Comparison of ENCODE assay signal across 20 mouse cellular contexts in the genomic region with DNA sequence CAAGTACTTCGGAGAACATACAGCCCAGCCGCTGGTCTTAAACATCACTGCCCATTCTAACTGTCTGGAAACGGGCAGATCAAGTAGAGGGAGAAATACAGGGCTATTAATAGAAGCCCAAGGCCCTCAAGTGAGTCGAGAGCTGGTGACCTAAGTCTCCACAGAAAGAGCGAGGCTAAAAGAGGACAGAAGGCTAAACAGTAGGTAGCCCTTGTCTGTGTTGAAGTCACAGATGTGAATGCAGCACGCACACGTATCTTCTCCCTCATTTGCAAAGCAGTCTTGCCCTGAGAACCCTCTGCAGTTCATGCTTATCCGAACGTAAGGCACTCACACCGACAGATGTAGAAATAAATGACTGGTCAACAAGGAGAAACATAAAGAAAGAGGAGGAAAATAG. TPM values are rescaled to one million over a fixed set of nuclear protein-coding genes. Genes with fewer than 3 reads are reported as not detected.
DNase-seq lines count a peak whose midpoint lies in the region; ATAC-seq and TF ChIP-seq lines count a peak whose summit lies in the region.
"Had no signal": no experiment of that assay in that cellular context is flagged by ENCODE, and none has a peak within 500 bp of the region (broad histone marks: within the 10 kb centered on the region; RNA-seq: fewer than 3 reads in every experiment).

No protein-coding gene starts in this region.

- H3K9me3 ChIP-seq in heart, embryonic 14.5 days (ENCODE audit: control insufficient read depth, low read length), result no peaks in the 10 kb centered on the region
- no peaks in the 10 kb centered on the region for H3K9me3 ChIP-seq in hindbrain, embryonic 12.5 days (replicated peaks)
- H3K9me3 ChIP-seq in intestine, embryonic 15.5 days, result no peaks in the 10 kb centered on the region
- H3K9me3 ChIP-seq: embryonic facial prominence, embryonic 12.5 days; limb, embryonic 13.5 days; midbrain, embryonic 10.5 days; neural tube, embryonic 13.5 days had no signal

- DNase-seq in heart, adult 18-20 months, result peak; percentile 38 to 45
- DNase-seq in heart, adult 8-10 months (ENCODE audit: low spot score), result no peak
- peak in 1 of 2 experiments; percentile 25 for DNase-seq in spleen, adult 2 months (ENCODE audit: low read depth in 1 of 2, low spot score in 2 of 2)
- no peak for DNase-seq in spleen, adult 12 weeks (ENCODE audit: low spot score)
- DNase-seq: adrenal gland, postnatal 10 days; gastrocnemius, postnatal 14 days; kidney, postnatal 14 days; thymus, postnatal 25 days had no signal

- H3K4me2 ChIP-seq in heart, embryonic 14.5 days (ENCODE audit: low read length), result peak overlapping the region; percentile 44
- no peak overlapping the region for H3K4me2 ChIP-seq in hindbrain, embryonic 12.5 days (replicated peaks)
- no peak overlapping the region for H3K4me2 ChIP-seq in intestine, embryonic 15.5 days (replicated peaks)
- H3K4me2 ChIP-seq: embryonic facial prominence, embryonic 12.5 days; limb, embryonic 13.5 days; neural tube, embryonic 13.5 days had no signal

- peaks cover 3% of the 10 kb centered on the region; the same call in 1 of the 2 replicates for H3K36me3 ChIP-seq in spleen, adult 2 months (ENCODE audit: control insufficient read depth, insufficient read depth, low read length)
- H3K36me3 ChIP-seq in heart, embryonic 14.5 days (ENCODE audit: control insufficient read depth, insufficient read depth, low read length), result peaks cover 9% of the 10 kb centered on the region; the same call in 1 of the 2 replicates
- no peaks in the 10 kb centered on the region for H3K36me3 ChIP-seq in hindbrain, embryonic 12.5 days
- no peaks in the 10 kb centered on the region for H3K36me3 ChIP-seq in intestine, embryonic 15.5 days
- H3K36me3 ChIP-seq: embryonic facial prominence, embryonic 12.5 days; limb, embryonic 13.5 days; neural tube, embryonic 13.5 days had no signal

- H3K9ac ChIP-seq in heart, embryonic 14.5 days (ENCODE audit: low read length), result peak overlapping the region; percentile 48
- no peak overlapping the region for H3K9ac ChIP-seq in hindbrain, embryonic 12.5 days
- H3K9ac ChIP-seq in intestine, embryonic 15.5 days, result no peak overlapping the region
- H3K9ac ChIP-seq: embryonic facial prominence, embryonic 12.5 days; limb, embryonic 13.5 days; neural tube, embryonic 13.5 days had no signal

- H3K4me1 ChIP-seq in spleen, adult 2 months (ENCODE audit: control insufficient read depth, insufficient read depth, insufficient read length), result peaks cover 14% of the 10 kb centered on the region
- peaks cover 12 to 54% of the 10 kb centered on the region in 2 experiments for H3K4me1 ChIP-seq in heart, embryonic 14.5 days (ENCODE audit: control insufficient read depth in 2 of 2, insufficient read depth in 2 of 2, low read length in 2 of 2)
- peaks cover 13% of the 10 kb centered on the region for H3K4me1 ChIP-seq in hindbrain, embryonic 12.5 days
- H3K4me1 ChIP-seq in intestine, embryonic 15.5 days (replicated peaks), result peaks cover 8% of the 10 kb centered on the region; the same call in 1 of the 2 replicates

- H3K27ac ChIP-seq in spleen, adult 2 months (ENCODE audit: insufficient read depth, low read length), result peak overlapping the region; percentile 92
- H3K27ac ChIP-seq in heart, embryonic 14.5 days (replicated peaks in 1 of 2; ENCODE audit: control insufficient read depth in 1 of 2, insufficient read depth in 1 of 2, low read depth in 2 of 2, low read length in 2 of 2), result peak overlapping the region; percentile 89 to 90
- H3K27ac ChIP-seq in hindbrain, embryonic 12.5 days, result no peak overlapping the region
- H3K27ac ChIP-seq in intestine, embryonic 15.5 days, result no peak overlapping the region
- H3K27ac ChIP-seq: embryonic facial prominence, embryonic 12.5 days; limb, embryonic 13.5 days; midbrain, embryonic 10.5 days; neural tube, embryonic 13.5 days had no signal

- H3K27me3 ChIP-seq in spleen, adult 2 months (ENCODE audit: control insufficient read depth, insufficient read depth, low read length), result no peaks in the 10 kb centered on the region
- no peaks in the 10 kb centered on the region for H3K27me3 ChIP-seq in heart, embryonic 14.5 days (ENCODE audit: control insufficient read depth, insufficient read depth, low read length)
- H3K27me3 ChIP-seq in hindbrain, embryonic 12.5 days, result no peaks in the 10 kb centered on the region
- no peaks in the 10 kb centered on the region for H3K27me3 ChIP-seq in intestine, embryonic 15.5 days (replicated peaks)
- H3K27me3 ChIP-seq: embryonic facial prominence, embryonic 12.5 days; limb, embryonic 13.5 days; neural tube, embryonic 13.5 days had no signal

- no peak for TF ChIP-seq POLR2A in spleen, adult 2 months (IDR thresholded peaks at IDR 0.05; ENCODE audit: low read depth, low read length)

- ATAC-seq in heart, embryonic 14.5 days (ENCODE audit: insufficient number of reproducible peaks, insufficient read depth, low FRiP score, low read depth), result peak; percentile 27; the same call in 1 of the 2 replicates
- ATAC-seq in hindbrain, embryonic 12.5 days (ENCODE audit: low FRiP score), result no peak
- ATAC-seq in intestine, embryonic 15.5 days, result no peak
- ATAC-seq: intestine, embryonic 16.5 days had no signal

- no peak for TF ChIP-seq CTCF in spleen, adult 2 months (IDR thresholded peaks at IDR 0.05; ENCODE audit: extremely low read depth, insufficient read depth, insufficient read length, insufficient replicate concordance)

- H3K4me3 ChIP-seq in spleen, adult 2 months (ENCODE audit: extremely low read depth, insufficient read depth, insufficient read length), result peak overlapping the region; percentile 19; the same call in 1 of the 2 replicates
- H3K4me3 ChIP-seq in heart, embryonic 14.5 days (ENCODE audit: control insufficient read depth in 1 of 2, insufficient read depth in 1 of 2, low read depth in 1 of 2, low read length in 2 of 2), result no peak overlapping the region
- no peak overlapping the region for H3K4me3 ChIP-seq in hindbrain, embryonic 12.5 days
- H3K4me3 ChIP-seq in intestine, embryonic 15.5 days (replicated peaks), result no peak overlapping the region
- H3K4me3 ChIP-seq: embryonic facial prominence, embryonic 12.5 days; limb, embryonic 13.5 days; midbrain, embryonic 10.5 days; neural tube, embryonic 13.5 days had no signal

- WGBS in spleen, adult 2 months, result 33% methylated on average over 10 of the region's 10 CpGs
- 37% methylated on average over 10 of the region's 10 CpGs for WGBS in heart, embryonic 14.5 days
- WGBS in hindbrain, embryonic 12.5 days, result 83% methylated on average over 10 of the region's 10 CpGs
- 83% methylated on average over 10 of the region's 10 CpGs for WGBS in intestine, embryonic 15.5 days

RNA-seq across cellular contexts. Expression of gene Gm43552, which starts 5.3 kb away (rescaled TPM):
- 1 to 10 TPM in 1 of 2 experiments, not detected in 1; 4.0 TPM for total RNA-seq in heart, adult 18-20 months (2021)
- total RNA-seq in heart, adult 8-10 months (2022), result 1 to 10 TPM in 2 of 4 experiments, not detected in 2; 3.1 to 6.3 TPM
- not detected in 2 replicates for polyA plus RNA-seq in spleen, adult 2 months (2012; rRNA removed)
- not detected in 2 replicates for polyA plus RNA-seq in heart, embryonic 14.5 days (2014; fragmentation: Nextera tagmentation; extraction: Ambion mirVana)
- polyA plus RNA-seq in hindbrain, embryonic 12.5 days (2016; fragmentation: Nextera tagmentation; extraction: Ambion mirVana), result not detected in 2 replicates
- polyA plus RNA-seq in intestine, embryonic 15.5 days (2015; fragmentation: Nextera tagmentation; extraction: Ambion mirVana), result not detected in 2 replicates
- total RNA-seq: adrenal gland, postnatal 10 days; common myeloid progenitor, adult 5-6 weeks; monocyte, adult 5-6 weeks had no signal
- polyA plus RNA-seq: embryonic facial prominence, embryonic 12.5 days; hindbrain, embryonic 11.5 days; intestine, embryonic 16.5 days; limb, embryonic 13.5 days; liver, embryonic 16.5 days; midbrain, embryonic 10.5 days; neural tube, embryonic 13.5 days had no signal

RNA-seq across cellular contexts. Expression of gene Smim14, which starts 49.6 kb away (rescaled TPM):
- 100 to 1,000 TPM in 1 of 2 experiments, 10 to 100 TPM in 1; 94.3 to 101 TPM for total RNA-seq in heart, adult 18-20 months (2021)
- 100 to 1,000 TPM in 1 of 4 experiments, 10 to 100 TPM in 3; 92.2 to 104 (median 96.7) TPM for total RNA-seq in heart, adult 8-10 months (2022)
- 120 and 164 TPM in 2 replicates for polyA plus RNA-seq in spleen, adult 2 months (2012; rRNA removed)
- 133 and 144 TPM in 2 replicates for polyA plus RNA-seq in heart, embryonic 14.5 days (2014; fragmentation: Nextera tagmentation; extraction: Ambion mirVana)
- polyA plus RNA-seq in hindbrain, embryonic 12.5 days (2016; fragmentation: Nextera tagmentation; extraction: Ambion mirVana), result 154 and 157 TPM in 2 replicates
- polyA plus RNA-seq in intestine, embryonic 15.5 days (2015; fragmentation: Nextera tagmentation; extraction: Ambion mirVana), result 115 and 124 TPM in 2 replicates

RNA-seq across cellular contexts. Expression of gene Ube2k, which starts 49.7 kb away (rescaled TPM):
- 10 to 100 TPM; 62.9 to 64.2 TPM for total RNA-seq in heart, adult 18-20 months (2021)
- 10 to 100 TPM; 51.6 to 68.1 (median 54.5) TPM for total RNA-seq in heart, adult 8-10 months (2022)
- polyA plus RNA-seq in spleen, adult 2 months (2012; rRNA removed), result 9.7 and 11.7 TPM in 2 replicates
- polyA plus RNA-seq in heart, embryonic 14.5 days (2014; fragmentation: Nextera tagmentation; extraction: Ambion mirVana), result 101 and 107 TPM in 2 replicates
- 192 and 193 TPM in 2 replicates for polyA plus RNA-seq in hindbrain, embryonic 12.5 days (2016; fragmentation: Nextera tagmentation; extraction: Ambion mirVana)
- polyA plus RNA-seq in intestine, embryonic 15.5 days (2015; fragmentation: Nextera tagmentation; extraction: Ambion mirVana), result 150 and 155 TPM in 2 replicates

RNA-seq across cellular contexts. Expression of gene Ugdh, which starts 51.6 kb away (rescaled TPM):
- 10 to 100 TPM; 14.2 to 22.1 TPM for total RNA-seq in heart, adult 18-20 months (2021)
- total RNA-seq in heart, adult 8-10 months (2022), result 10 to 100 TPM; 11.3 to 13.9 (median 12.7) TPM
- polyA plus RNA-seq in spleen, adult 2 months (2012; rRNA removed), result 3.8 and 4.5 TPM in 2 replicates
- polyA plus RNA-seq in heart, embryonic 14.5 days (2014; fragmentation: Nextera tagmentation; extraction: Ambion mirVana), result 48.7 and 59.8 TPM in 2 replicates
- polyA plus RNA-seq in hindbrain, embryonic 12.5 days (2016; fragmentation: Nextera tagmentation; extraction: Ambion mirVana), result 93.6 and 97.0 TPM in 2 replicates
- polyA plus RNA-seq in intestine, embryonic 15.5 days (2015; fragmentation: Nextera tagmentation; extraction: Ambion mirVana), result 195 and 200 TPM in 2 replicates

Comparison
In these comparisons a context has a peak if more than half of its experiments do, and no peak if none do; other contexts are left out.
1. DNase-seq: peak in heart, adult 18-20 months (2 of 2); none in heart, adult 8-10 months (single experiment) and spleen, adult 12 weeks (single experiment).
2. H3K27ac ChIP-seq: peak in spleen, adult 2 months (single experiment) and heart, embryonic 14.5 days (2 of 2); none in hindbrain, embryonic 12.5 days (single experiment) and intestine, embryonic 15.5 days (single experiment).